Mouse (Mus musculus) layer of hippocampus, postnatal 10 days (tissue): ENCODE data around the gene Trim25. TPM values are rescaled to one million over a fixed set of nuclear protein-coding genes. Genes with fewer than 3 reads are reported as not detected.
"Not testable (repeated sequence)": the region's sequence is repeated elsewhere in the genome, so short reads cannot be mapped to it uniquely, and the experiment has no call there.

Experiments
- DNase-seq, 2 experiments: peaks; one replicate each; pipeline ENCODE4 v3.0.0; 2021; ENCODE audit warnings: low spot score in 2 of 2
- total RNA-seq, 2 experiments: library from RNA; stranded (reverse); gene quantifications; 2 replicates each; pipeline ENCODE4 v1.2.3; 2021

The Trim25 gene
- total RNA-seq, 2 experiments from 2014 or later = 4.6 to 7.1 TPM

GRCm38 (mm10) chr11:89022120-89022731, 23.1 kb downstream of the Trim25 start:
- DNase-seq = no peak

GRCm38 (mm10) chr11:89023477-89023876, 24.3 kb downstream of the Trim25 start:
- DNase-seq = no peak

GRCm38 (mm10) chr11:89024181-89024881, 25.2 kb downstream of the Trim25 start:
- DNase-seq = peak; percentile 41 to 43

- DNase-seq = no peak
Observed at GRCm38 (mm10) chr11:89025603-89026002, 26.4 kb downstream of the Trim25 start.

GRCm38 (mm10) chr11:89026117-89026516, 26.9 kb downstream of the Trim25 start:
- DNase-seq = no peak

- no peak for DNase-seq
Observed at GRCm38 (mm10) chr11:89027955-89028361, 28.8 kb downstream of the Trim25 start.

- no peak for DNase-seq
Observed at GRCm38 (mm10) chr11:89028871-89029405, 29.8 kb downstream of the Trim25 start.

- no peak for DNase-seq
Observed at GRCm38 (mm10) chr11:89030552-89030951, 31.4 kb downstream of the Trim25 start.

- DNase-seq = no peak
Observed at GRCm38 (mm10) chr11:89031189-89031588, 32.0 kb downstream of the Trim25 start.

- no peak for DNase-seq
Observed at GRCm38 (mm10) chr11:89034592-89034991, 35.4 kb downstream of the Trim25 start.

GRCm38 (mm10) chr11:89035552-89035951, 36.4 kb downstream of the Trim25 start:
- no peak for DNase-seq

- no peak for DNase-seq
Observed at GRCm38 (mm10) chr11:89038496-89038895, 39.3 kb downstream of the Trim25 start.

GRCm38 (mm10) chr11:89039325-89039724, 40.1 kb downstream of the Trim25 start:
- DNase-seq = peak; percentile 36 to 60

GRCm38 (mm10) chr11:89041073-89041472, 41.9 kb downstream of the Trim25 start:
- DNase-seq = not testable (repeated sequence)

- no peak for DNase-seq
Observed at GRCm38 (mm10) chr11:89043046-89043445, 43.9 kb downstream of the Trim25 start.

- not testable (repeated sequence) for DNase-seq
Observed at GRCm38 (mm10) chr11:89045501-89045900, 46.3 kb downstream of the Trim25 start.

GRCm38 (mm10) chr11:89046021-89046420, 46.8 kb downstream of the Trim25 start:
- DNase-seq = no peak

GRCm38 (mm10) chr11:89051767-89052166, 52.6 kb downstream of the Trim25 start:
- no peak for DNase-seq

GRCm38 (mm10) chr11:89055931-89056690, 56.9 kb downstream of the Trim25 start:
- DNase-seq = no peak

- DNase-seq = no peak
Observed at GRCm38 (mm10) chr11:89058515-89059270, 59.5 kb downstream of the Trim25 start.

GRCm38 (mm10) chr11:89059919-89060422, 60.8 kb downstream of the Trim25 start:
- DNase-seq = peak in 1 of 2 experiments; percentile 31
